Mouse (Mus musculus) kidney, postnatal 0 days (tissue): ENCODE data around the gene Hdac7. TPM values are rescaled to one million over a fixed set of nuclear protein-coding genes. Genes with fewer than 3 reads are reported as not detected.

Experiments
- ATAC-seq: fragments of 200-750 bp; cut with Nextera tagmentation; replicated peaks from 2 replicates; pipeline ENCODE4 v1.8.0; 2017; ENCODE audit warnings: low read depth, moderate number of reproducible peaks, moderate TSS enrichment, moderate library complexity; ENCODE audit not compliant: low FRiP score
- DNase-seq: peaks from one replicate; pipeline ENCODE4 v3.0.0-alpha.2; 2016; ENCODE audit warnings: low spot score
- H3K27ac ChIP-seq: fragments of 300-500 bp; sonication (generic); 2 replicates; pipeline ENCODE4 v1.5.1; 2014; ENCODE audit warnings: mild to moderate bottlenecking
- H3K27me3 ChIP-seq: fragments of 300-500 bp; sonication (generic); 2 replicates; pipeline ENCODE4 v1.6.1; 2014; ENCODE audit warnings: low read length, mixed read lengths; ENCODE audit not compliant: insufficient read depth
- H3K36me3 ChIP-seq: fragments of 300-500 bp; sonication (generic); 2 replicates; pipeline ENCODE4 v1.6.1; 2014; ENCODE audit warnings: low read length, mixed read lengths; ENCODE audit not compliant: insufficient read depth
- H3K4me1 ChIP-seq: fragments of 300-500 bp; sonication (generic); replicated peaks from 2 replicates; pipeline ENCODE4 v1.6.1; 2014; ENCODE audit warnings: antibody characterized with exemption, low read length, mixed read lengths; ENCODE audit not compliant: insufficient read depth
- H3K4me2 ChIP-seq: fragments of 300-500 bp; sonication (generic); 2 replicates; pipeline ENCODE4 v1.6.1; 2014; ENCODE audit warnings: mild to moderate bottlenecking, low read length, moderate library complexity, mixed read lengths
- H3K4me3 ChIP-seq: fragments of 300-500 bp; sonication (generic); replicated peaks from 2 replicates; pipeline ENCODE4 v1.5.1; 2014; ENCODE audit warnings: low read depth, low read length
- H3K9ac ChIP-seq: fragments of 300-500 bp; sonication (generic); 2 replicates; pipeline ENCODE4 v1.6.1; 2014; ENCODE audit warnings: low read depth, low read length
- H3K9me3 ChIP-seq: fragments of 300-500 bp; sonication (generic); replicated peaks from 2 replicates; pipeline ENCODE4 v1.6.1; 2016; ENCODE audit warnings: low read length, inconsistent platforms, mixed read lengths
- CTCF ChIP-seq: IDR thresholded peaks from 2 replicates; pipeline ENCODE4 v1.5.1; 2016; ENCODE audit warnings: antibody characterized with exemption, low read depth, mild to moderate bottlenecking, moderate library complexity
- WGBS: fragments of 180-500 bp; shearing (Covaris S2); extraction: QIAGEN DNeasy Blood & Tissue Kit; methylation state at CpG from one replicate; pipeline ENCODE4 v1.1.7; 2014; 5-methylcytosine and 5-hydroxymethylcytosine counted together
- polyA plus RNA-seq: library from polyadenylated mRNA; unstranded; fragments of >200 nt; fragmentation: Nextera tagmentation; extraction: Ambion mirVana; gene quantifications from 2 replicates; pipeline ENCODE4 v1.2.1, GENCODE M21; 2015

Gene Hdac7
- polyA plus RNA-seq, 1 experiment from 2014 or later: 24.7 TPM

GRCm38 (mm10) chr15:97850441-97850840 lies 6.1 kb upstream of the Hdac7 start:
- H3K4me1 ChIP-seq: no peaks in the 10 kb centered on the region
- no peak for ATAC-seq
- 8% methylated on average over 2 of the region's 2 CpGs for WGBS
- DNase-seq: peak; percentile 67
- H3K9me3 ChIP-seq: no peaks in the 10 kb centered on the region
- H3K4me3 ChIP-seq: no peak overlapping the region
- no peaks in the 10 kb centered on the region for H3K27me3 ChIP-seq
- TF ChIP-seq CTCF: peak; percentile 74
- H3K9ac ChIP-seq: no peak overlapping the region
- H3K36me3 ChIP-seq: no peaks in the 10 kb centered on the region
- H3K4me2 ChIP-seq: no peak overlapping the region
- H3K27ac ChIP-seq: no peak overlapping the region

- 3% methylated on average over 19 of the region's 19 CpGs for WGBS
- H3K27ac ChIP-seq: peak overlapping the region; percentile 8; the same call in 1 of the 2 replicates
- no peaks in the 10 kb centered on the region for H3K9me3 ChIP-seq
- H3K4me1 ChIP-seq: no peaks in the 10 kb centered on the region
- H3K4me3 ChIP-seq: peak overlapping the region; percentile 14; the same call in 1 of the 2 replicates
- ATAC-seq: peak; percentile 55
- H3K9ac ChIP-seq: no peak overlapping the region
- H3K27me3 ChIP-seq: no peaks in the 10 kb centered on the region
- TF ChIP-seq CTCF: peak; percentile 91
- DNase-seq: peak; percentile 93
- peak overlapping the region; percentile 50 for H3K4me2 ChIP-seq
- H3K36me3 ChIP-seq: no peaks in the 10 kb centered on the region
Measured at GRCm38 (mm10) chr15:97849116-97849911, 5.0 kb upstream of the Hdac7 start.

GRCm38 (mm10) chr15:97847866-97848265 lies 3.6 kb upstream of the Hdac7 start:
- Histone ChIP-seq H3K4me3 (no peak overlapping the region), H3K36me3 (no peaks in the 10 kb centered on the region), H3K9ac (no peak overlapping the region), H3K9me3 (no peaks in the 10 kb centered on the region), H3K4me2 (no peak overlapping the region), H3K27ac (no peak overlapping the region), H3K4me1 (no peaks in the 10 kb centered on the region), H3K27me3 (no peaks in the 10 kb centered on the region)
- DNase-seq (no peak), ATAC-seq (no peak)
- no peak for TF ChIP-seq CTCF
- 92% methylated on average over 2 of the region's 2 CpGs for WGBS

- Histone ChIP-seq H3K4me2 (no peak overlapping the region), H3K27me3 (no peaks in the 10 kb centered on the region), H3K4me3 (no peak overlapping the region), H3K9me3 (no peaks in the 10 kb centered on the region), H3K36me3 (no peaks in the 10 kb centered on the region), H3K9ac (no peak overlapping the region), H3K4me1 (no peaks in the 10 kb centered on the region), H3K27ac (no peak overlapping the region)
- ATAC-seq (no peak), DNase-seq (no peak)
- WGBS: 97% methylated on average over 4 of the region's 4 CpGs
- TF ChIP-seq CTCF: no peak
Measured at GRCm38 (mm10) chr15:97847285-97847684, 3.0 kb upstream of the Hdac7 start.

- no peak for DNase-seq
- Histone ChIP-seq H3K27me3 (no peaks in the 10 kb centered on the region), H3K27ac (no peak overlapping the region), H3K4me1 (no peaks in the 10 kb centered on the region), H3K9me3 (no peaks in the 10 kb centered on the region), H3K9ac (no peak overlapping the region), H3K4me3 (no peak overlapping the region), H3K36me3 (no peaks in the 10 kb centered on the region), H3K4me2 (no peak overlapping the region)
- ATAC-seq: no peak
- TF ChIP-seq CTCF: no peak
- 88% methylated on average over 11 of the region's 11 CpGs for WGBS
Measured at GRCm38 (mm10) chr15:97846121-97846882, 2.0 kb upstream of the Hdac7 start.

- no peak overlapping the region for H3K4me2 ChIP-seq
- no peaks in the 10 kb centered on the region for H3K9me3 ChIP-seq
- no peak overlapping the region for H3K4me3 ChIP-seq
- H3K4me1 ChIP-seq: peaks cover 19% of the 10 kb centered on the region
- no peak overlapping the region for H3K9ac ChIP-seq
- no peak for DNase-seq
- no peak for ATAC-seq
- H3K36me3 ChIP-seq: no peaks in the 10 kb centered on the region
- H3K27ac ChIP-seq: no peak overlapping the region
- 40% methylated on average over 7 of the region's 7 CpGs for WGBS
- no peaks in the 10 kb centered on the region for H3K27me3 ChIP-seq
- no peak for TF ChIP-seq CTCF
Measured at GRCm38 (mm10) chr15:97843247-97843651, 1.1 kb downstream of the Hdac7 start.
